Mouse (Mus musculus) liver, postnatal 0 days (tissue): ENCODE results near the gene 6820408C15Rik. TPM values are rescaled to one million over a fixed set of nuclear protein-coding genes. Genes with fewer than 3 reads are reported as not detected.
"Not testable (repeated sequence)": the region's sequence is repeated elsewhere in the genome, so short reads cannot be mapped to it uniquely, and the experiment has no call there.

ENCODE experiments used
- ATAC-seq: fragments of 200-750 bp; cut with Nextera tagmentation; 2 replicates; pipeline ENCODE4 v1.8.0; 2017; ENCODE audit warnings: mild to moderate bottlenecking, moderate library complexity
- DNase-seq: peaks from one replicate; pipeline ENCODE4 v3.0.0-alpha.2; 2016
- H3K27ac ChIP-seq: fragments of 300-500 bp; sonication (generic); 2 replicates; pipeline ENCODE4 v1.5.1; 2014; ENCODE audit warnings: antibody characterized with exemption, moderate library complexity, mild to moderate bottlenecking, low read depth
- H3K27me3 ChIP-seq: fragments of 300-500 bp; sonication (generic); 2 replicates; pipeline ENCODE4 v1.6.1; 2014; ENCODE audit warnings: low read length, control low read depth, mixed read lengths; ENCODE audit not compliant: insufficient read depth
- H3K36me3 ChIP-seq: fragments of 300-500 bp; sonication (generic); replicated peaks from 2 replicates; pipeline ENCODE4 v1.6.1; 2014; ENCODE audit warnings: mild to moderate bottlenecking, control low read depth, low read length, moderate library complexity, mixed read lengths; ENCODE audit not compliant: insufficient read depth
- H3K4me1 ChIP-seq: fragments of 300-500 bp; sonication (generic); 2 replicates; pipeline ENCODE4 v1.6.1; 2014; ENCODE audit warnings: antibody characterized with exemption, mild to moderate bottlenecking, control low read depth; ENCODE audit not compliant: insufficient read depth
- H3K4me2 ChIP-seq: fragments of 300-500 bp; sonication (generic); 2 replicates; pipeline ENCODE4 v1.6.1; 2014; ENCODE audit warnings: low read depth, mild to moderate bottlenecking, low read length, moderate library complexity, mixed read lengths
- H3K4me3 ChIP-seq: fragments of 300-500 bp; sonication (generic); 2 replicates; pipeline ENCODE4 v1.5.1; 2014; ENCODE audit warnings: low read depth, low read length
- H3K9ac ChIP-seq: fragments of 300-500 bp; sonication (generic); replicated peaks from 2 replicates; pipeline ENCODE4 v1.6.1; 2014; ENCODE audit warnings: mild to moderate bottlenecking, moderate library complexity
- H3K9me3 ChIP-seq: fragments of 300-500 bp; sonication (generic); 2 replicates; pipeline ENCODE4 v1.6.1; 2016; ENCODE audit warnings: mild to moderate bottlenecking, control low read depth, low read length, mixed read lengths
- CTCF ChIP-seq: sonication (generic); IDR thresholded peaks from 2 replicates; pipeline ENCODE4 v1.5.1; 2016; ENCODE audit warnings: antibody characterized with exemption, low read depth
- EP300 ChIP-seq: IDR thresholded peaks from 2 replicates; pipeline ENCODE4 v1.6.1; 2016; ENCODE audit warnings: antibody characterized with exemption, low read depth, mild to moderate bottlenecking
- WGBS: fragments of 180-500 bp; shearing (Covaris S2); extraction: QIAGEN DNeasy Blood & Tissue Kit; methylation state at CpG from one replicate; pipeline ENCODE4 v1.1.7; 2014; ENCODE audit not compliant: insufficient replicate concordance; 5-methylcytosine and 5-hydroxymethylcytosine counted together
- polyA plus RNA-seq: library from polyadenylated mRNA; unstranded; fragments of >200 nt; fragmentation: Nextera tagmentation; extraction: Ambion mirVana; gene quantifications from 2 replicates; pipeline ENCODE4 v1.2.1, GENCODE M21; 2015

Gene 6820408C15Rik
- polyA plus RNA-seq, 1 experiment from 2014 or later = 0.42 TPM

- Histone ChIP-seq H3K4me3 (peak overlapping the region; percentile 89), H3K36me3 (no peaks in the 10 kb centered on the region), H3K4me2 (peak overlapping the region; percentile 89), H3K27ac (peak overlapping the region; percentile 89), H3K27me3 (no peaks in the 10 kb centered on the region), H3K4me1 (peaks cover 34% of the 10 kb centered on the region), H3K9me3 (0 out of 2 replicates have a peak, but pooled peaks cover 3% of the 10 kb centered on the region), H3K9ac (peak overlapping the region; percentile 94)
- 1% methylated on average over 82 of the region's 86 CpGs for WGBS
- peak; percentile 60 for DNase-seq
- peak; percentile 40 for ATAC-seq
- TF ChIP-seq EP300 (no peak), CTCF (no peak)
Observed at GRCm38 (mm10) chr2:152413765-152414584, 1.4 kb upstream of the 6820408C15Rik start.

- H3K27me3 ChIP-seq = no peaks in the 10 kb centered on the region
- H3K36me3 ChIP-seq = no peaks in the 10 kb centered on the region
- peak within 1 kb of the TSS; percentile 89 for H3K4me3 ChIP-seq
- H3K9me3 ChIP-seq = 0 out of 2 replicates have a peak, but pooled peaks cover 3% of the 10 kb centered on the region
- ATAC-seq (peak; percentile 86), DNase-seq (peak; percentile 85)
- peak within 1 kb of the TSS; percentile 94 for H3K9ac ChIP-seq
- peak within 1 kb of the TSS; percentile 89 for H3K4me2 ChIP-seq
- 0 out of 2 replicates have a peak, but pooled peaks have one; percentile 8 for TF ChIP-seq CTCF
- no peak for TF ChIP-seq EP300
- WGBS = under 1% methylated on average over 43 of the region's 65 CpGs
- peak within 1 kb of the TSS; percentile 89 for H3K27ac ChIP-seq
- peaks cover 34% of the 10 kb centered on the region for H3K4me1 ChIP-seq
Observed at GRCm38 (mm10) chr2:152414591-152415165, 709 bp upstream of the 6820408C15Rik start, which contains the start of gene Zcchc3. TSS of gene Zcchc3 (minus strand) at chr2:152415027.

- Histone ChIP-seq H3K27me3 (no peaks in the 10 kb centered on the region), H3K4me1 (peaks cover 33% of the 10 kb centered on the region), H3K9ac (no peak overlapping the region), H3K36me3 (no peaks in the 10 kb centered on the region), H3K4me3 (no peak overlapping the region), H3K4me2 (peak overlapping the region; percentile 89; the same call in 1 of the 2 replicates), H3K9me3 (0 out of 2 replicates have a peak, but pooled peaks cover 3% of the 10 kb centered on the region), H3K27ac (no peak overlapping the region)
- TF ChIP-seq CTCF = no peak
- TF ChIP-seq EP300 = no peak
- ATAC-seq (no peak), DNase-seq (no peak)
- WGBS = 95% methylated on average over 3 of the region's 3 CpGs
Observed at GRCm38 (mm10) chr2:152415786-152416185, 399 bp downstream of the 6820408C15Rik start.

GRCm38 (mm10) chr2:152427493-152427892 lies 12.1 kb downstream of the 6820408C15Rik start:
- TF ChIP-seq EP300 (no peak), CTCF (no peak)
- DNase-seq = no peak
- H3K27me3 ChIP-seq = no peaks in the 10 kb centered on the region
- H3K9me3 ChIP-seq = 0 out of 2 replicates have a peak, but pooled peaks cover 5% of the 10 kb centered on the region
- H3K4me3 ChIP-seq = no peak overlapping the region
- H3K4me2 ChIP-seq = no peak overlapping the region
- 38% methylated on average over 12 of the region's 12 CpGs for WGBS
- H3K4me1 ChIP-seq = no peaks in the 10 kb centered on the region
- no peak overlapping the region for H3K9ac ChIP-seq
- ATAC-seq = no peak
- no peak overlapping the region for H3K27ac ChIP-seq
- H3K36me3 ChIP-seq = no peaks in the 10 kb centered on the region

GRCm38 (mm10) chr2:152428481-152428880 lies 13.1 kb downstream of the 6820408C15Rik start:
- not testable (repeated sequence) for H3K4me1 ChIP-seq, H3K36me3 ChIP-seq, ATAC-seq, DNase-seq, H3K9ac ChIP-seq, H3K4me3 ChIP-seq, H3K27me3 ChIP-seq, H3K27ac ChIP-seq, H3K9me3 ChIP-seq, H3K4me2 ChIP-seq
- WGBS = 84% methylated on average over 2 of the region's 2 CpGs
- TF ChIP-seq CTCF = peak; percentile 24; the same call in 1 of the 2 replicates

GRCm38 (mm10) chr2:152436405-152436901 lies 21.1 kb downstream of the 6820408C15Rik start:
- Histone ChIP-seq H3K27me3 (no peaks in the 10 kb centered on the region), H3K4me1 (peaks cover 4% of the 10 kb centered on the region), H3K9ac (no peak overlapping the region), H3K9me3 (no peaks in the 10 kb centered on the region), H3K27ac (no peak overlapping the region), H3K4me2 (no peak overlapping the region), H3K36me3 (no peaks in the 10 kb centered on the region), H3K4me3 (no peak overlapping the region)
- TF ChIP-seq CTCF = no peak
- TF ChIP-seq EP300 = no peak
- 58% methylated on average over 7 of the region's 7 CpGs for WGBS
- ATAC-seq (no peak), DNase-seq (no peak)
